Mouse (Mus musculus): ENCODE data around the gene Ampd1. TPM values are rescaled to one million over a fixed set of nuclear protein-coding genes. Genes with fewer than 3 reads are reported as not detected.

The Ampd1 gene
- polyA plus RNA-seq (2017; shearing (Covaris generic)): 1 to 10 TPM; 3.9 to 7.1 TPM

GRCm38 (mm10) chr3:103073771-103074170 is at the start of gene Ampd1:
Ampd1 (plus strand) TSS chr3:103074014.
- ATAC-seq: no peak

GRCm38 (mm10) chr3:103026174-103026573 is 47.6 kb upstream of the Ampd1 start:
- ATAC-seq: peak; percentile 76

GRCm38 (mm10) chr3:103040285-103040684 is 33.5 kb upstream of the Ampd1 start:
- ATAC-seq: no peak

- ATAC-seq: no peak
These were observed 32.9 kb upstream of the Ampd1 start for GRCm38 (mm10) chr3:103040861-103041379.

GRCm38 (mm10) chr3:103056016-103056595 is 17.7 kb upstream of the Ampd1 start:
- ATAC-seq: no peak

GRCm38 (mm10) chr3:103057752-103058151 is 16.1 kb upstream of the Ampd1 start:
- peak; percentile 11 for ATAC-seq

- ATAC-seq: peak; percentile 92
These were observed 15.3 kb upstream of the Ampd1 start, which contains the start of gene Nras for GRCm38 (mm10) chr3:103058207-103059157. Nras (plus strand) TSS chr3:103058285.

GRCm38 (mm10) chr3:103066927-103067326 is 6.9 kb upstream of the Ampd1 start:
- no peak for ATAC-seq

GRCm38 (mm10) chr3:103068971-103069370 is 4.8 kb upstream of the Ampd1 start:
- no peak for ATAC-seq

- ATAC-seq: no peak
These were observed 2.1 kb downstream of the Ampd1 start for GRCm38 (mm10) chr3:103075871-103076270.

GRCm38 (mm10) chr3:103076476-103076875 is 2.7 kb downstream of the Ampd1 start:
- no peak for ATAC-seq

- no peak for ATAC-seq
These were observed 5.5 kb downstream of the Ampd1 start for GRCm38 (mm10) chr3:103079301-103079700.

- no peak for ATAC-seq
These were observed 7.2 kb downstream of the Ampd1 start for GRCm38 (mm10) chr3:103081051-103081450.

GRCm38 (mm10) chr3:103081861-103082453 is 8.1 kb downstream of the Ampd1 start:
- no peak for ATAC-seq

- ATAC-seq: no peak
These were observed 8.9 kb downstream of the Ampd1 start for GRCm38 (mm10) chr3:103082761-103083160.

GRCm38 (mm10) chr3:103085986-103086385 is 12.2 kb downstream of the Ampd1 start:
- no peak for ATAC-seq

- peak; percentile 84 for ATAC-seq
These were observed 17.9 kb downstream of the Ampd1 start for GRCm38 (mm10) chr3:103091753-103092152.

GRCm38 (mm10) chr3:103098662-103099061 is 24.8 kb downstream of the Ampd1 start:
- no peak for ATAC-seq

- no peak for ATAC-seq
These were observed 25.9 kb downstream of the Ampd1 start for GRCm38 (mm10) chr3:103099667-103100066.

- no peak for ATAC-seq
These were observed 26.9 kb downstream of the Ampd1 start for GRCm38 (mm10) chr3:103100735-103101134.

GRCm38 (mm10) chr3:103101194-103101593 is 27.4 kb downstream of the Ampd1 start:
- ATAC-seq: no peak

GRCm38 (mm10) chr3:103101909-103102308 is 28.1 kb downstream of the Ampd1 start:
- ATAC-seq: peak; percentile 16
